Mouse (Mus musculus) lung, postnatal 0 days (tissue): Measurements from ENCODE around the gene Tsc22d4. TPM values are rescaled to one million over a fixed set of nuclear protein-coding genes. Genes with fewer than 3 reads are reported as not detected.
"Not testable (repeated sequence)": the region's sequence is repeated elsewhere in the genome, so short reads cannot be mapped to it uniquely, and the experiment has no call there.

Experiments
- ATAC-seq: fragments of 200-750 bp; cut with Nextera tagmentation; 2 replicates; pipeline ENCODE4 v1.8.0; 2017; ENCODE audit warnings: moderate library complexity
- DNase-seq: peaks from one replicate; pipeline ENCODE4 v3.0.0-alpha.2; 2016; ENCODE audit warnings: low spot score
- H3K27ac ChIP-seq: fragments of 300-500 bp; sonication (generic); 2 replicates; pipeline ENCODE4 v1.5.1; 2014; ENCODE audit warnings: antibody characterized with exemption, mild to moderate bottlenecking, low read length, mixed read lengths
- H3K27me3 ChIP-seq: fragments of 300-500 bp; sonication (generic); replicated peaks from 2 replicates; pipeline ENCODE4 v1.6.1; 2014; ENCODE audit warnings: low read length, mixed read lengths; ENCODE audit not compliant: insufficient read depth
- H3K36me3 ChIP-seq: fragments of 300-500 bp; sonication (generic); 2 replicates; pipeline ENCODE4 v1.6.1; 2014; ENCODE audit warnings: low read length, mixed read lengths; ENCODE audit not compliant: insufficient read depth
- H3K4me1 ChIP-seq: fragments of 300-500 bp; sonication (generic); 2 replicates; pipeline ENCODE4 v1.6.1; 2014; ENCODE audit warnings: antibody characterized with exemption, low read depth, low read length, mixed read lengths; ENCODE audit not compliant: insufficient read depth
- H3K4me2 ChIP-seq: fragments of 300-500 bp; sonication (generic); replicated peaks from 2 replicates; pipeline ENCODE4 v1.6.1; 2014; ENCODE audit warnings: low read depth, mild to moderate bottlenecking, low read length, moderate library complexity, mixed read lengths
- H3K4me3 ChIP-seq: fragments of 300-500 bp; sonication (generic); 2 replicates; pipeline ENCODE4 v1.5.1; 2014; ENCODE audit warnings: low read depth, low read length
- H3K9ac ChIP-seq: fragments of 300-500 bp; sonication (generic); replicated peaks from 2 replicates; pipeline ENCODE4 v1.6.1; 2014; ENCODE audit warnings: low read depth, mild to moderate bottlenecking
- H3K9me3 ChIP-seq: fragments of 300-500 bp; sonication (generic); 2 replicates; pipeline ENCODE4 v1.6.1; 2016; ENCODE audit warnings: low read length, mixed read lengths
- CTCF ChIP-seq: IDR thresholded peaks from 2 replicates; pipeline ENCODE4 v1.5.1; 2016; ENCODE audit warnings: antibody characterized with exemption, mild to moderate bottlenecking
- EP300 ChIP-seq: IDR thresholded peaks from 2 replicates; pipeline ENCODE4 v1.6.1; 2016; ENCODE audit warnings: antibody characterized with exemption, mild to moderate bottlenecking, control low read depth
- WGBS: fragments of 180-500 bp; shearing (Covaris S2); extraction: QIAGEN DNeasy Blood & Tissue Kit; methylation state at CpG from one replicate; pipeline ENCODE4 v1.1.7; 2014; 5-methylcytosine and 5-hydroxymethylcytosine counted together
- polyA plus RNA-seq: library from polyadenylated mRNA; unstranded; fragments of >200 nt; fragmentation: Nextera tagmentation; extraction: Ambion mirVana; gene quantifications from 2 replicates; pipeline ENCODE4 v1.2.1, GENCODE M21; 2015

The Tsc22d4 gene
- polyA plus RNA-seq, 1 experiment from 2014 or later: 119 TPM

DNA sequence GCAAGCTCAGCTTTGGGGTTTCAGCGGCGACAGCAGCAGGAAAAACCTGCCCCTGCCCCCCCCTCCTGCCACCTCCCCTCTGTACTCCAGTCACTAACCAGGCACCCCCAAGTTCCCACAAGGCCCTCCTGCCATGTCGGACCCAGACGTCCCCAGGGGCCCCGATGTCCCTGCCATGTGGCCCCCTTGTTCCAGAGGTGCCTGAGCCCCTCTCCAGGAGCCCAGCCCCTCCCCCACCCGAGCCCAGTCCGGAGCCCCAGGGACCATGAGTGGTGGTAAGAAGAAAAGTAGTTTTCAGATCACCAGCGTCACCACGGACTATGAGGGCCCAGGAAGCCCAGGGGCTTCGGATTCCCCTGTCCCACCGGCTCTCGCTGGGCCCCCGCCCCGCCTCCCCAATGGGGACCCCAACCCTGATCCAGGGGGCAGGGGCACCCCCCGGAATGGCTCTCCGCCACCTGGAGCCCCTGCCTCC is 1.4 kb downstream of the Tsc22d4 start:
- ATAC-seq: no peak
- TF ChIP-seq EP300: no peak
- H3K4me1 ChIP-seq: peaks cover 3% of the 10 kb centered on the region
- no peaks in the 10 kb centered on the region for H3K27me3 ChIP-seq
- H3K4me2 ChIP-seq: peak overlapping the region; percentile 97
- H3K9ac ChIP-seq: peak overlapping the region; percentile 79
- H3K36me3 ChIP-seq: peaks cover 6% of the 10 kb centered on the region; the same call in 1 of the 2 replicates
- no peak for DNase-seq
- peak overlapping the region; percentile 97 for H3K27ac ChIP-seq
- peak overlapping the region; percentile 74 for H3K4me3 ChIP-seq
- H3K9me3 ChIP-seq: no peaks in the 10 kb centered on the region
- 0% methylated on average over 16 of the region's 16 CpGs for WGBS

GRCm38 (mm10) chr5:137747326-137747961 is 1.9 kb downstream of the Tsc22d4 start:
- 1% methylated on average over 21 of the region's 26 CpGs for WGBS
- peak; percentile 60 for DNase-seq
- peak overlapping the region; percentile 74 for H3K4me3 ChIP-seq
- H3K9ac ChIP-seq: peak overlapping the region; percentile 79
- no peaks in the 10 kb centered on the region for H3K27me3 ChIP-seq
- TF ChIP-seq EP300: no peak
- TF ChIP-seq CTCF: peak; percentile 39
- no peaks in the 10 kb centered on the region for H3K9me3 ChIP-seq
- H3K36me3 ChIP-seq: peaks cover 11% of the 10 kb centered on the region
- peaks cover 3% of the 10 kb centered on the region for H3K4me1 ChIP-seq
- H3K27ac ChIP-seq: peak overlapping the region; percentile 97
- H3K4me2 ChIP-seq: peak overlapping the region; percentile 97
- peak; percentile 20 for ATAC-seq

- peak overlapping the region; percentile 97 for H3K27ac ChIP-seq
- H3K27me3 ChIP-seq: no peaks in the 10 kb centered on the region
- TF ChIP-seq EP300 (no peak; the same call in 1 of the 2 replicates), CTCF (no peak; the same call in 1 of the 2 replicates)
- peaks cover 12% of the 10 kb centered on the region for H3K36me3 ChIP-seq
- peak overlapping the region; percentile 97 for H3K4me2 ChIP-seq
- peaks cover 8% of the 10 kb centered on the region for H3K4me1 ChIP-seq
- 19% methylated on average over 5 of the region's 5 CpGs for WGBS
- H3K4me3 ChIP-seq: peak overlapping the region; percentile 74
- H3K9me3 ChIP-seq: no peaks in the 10 kb centered on the region
- peak; percentile 72 for DNase-seq
- no peak overlapping the region for H3K9ac ChIP-seq
- no peak for ATAC-seq
Measured at GRCm38 (mm10) chr5:137748130-137748770, 2.7 kb downstream of the Tsc22d4 start.

DNA sequence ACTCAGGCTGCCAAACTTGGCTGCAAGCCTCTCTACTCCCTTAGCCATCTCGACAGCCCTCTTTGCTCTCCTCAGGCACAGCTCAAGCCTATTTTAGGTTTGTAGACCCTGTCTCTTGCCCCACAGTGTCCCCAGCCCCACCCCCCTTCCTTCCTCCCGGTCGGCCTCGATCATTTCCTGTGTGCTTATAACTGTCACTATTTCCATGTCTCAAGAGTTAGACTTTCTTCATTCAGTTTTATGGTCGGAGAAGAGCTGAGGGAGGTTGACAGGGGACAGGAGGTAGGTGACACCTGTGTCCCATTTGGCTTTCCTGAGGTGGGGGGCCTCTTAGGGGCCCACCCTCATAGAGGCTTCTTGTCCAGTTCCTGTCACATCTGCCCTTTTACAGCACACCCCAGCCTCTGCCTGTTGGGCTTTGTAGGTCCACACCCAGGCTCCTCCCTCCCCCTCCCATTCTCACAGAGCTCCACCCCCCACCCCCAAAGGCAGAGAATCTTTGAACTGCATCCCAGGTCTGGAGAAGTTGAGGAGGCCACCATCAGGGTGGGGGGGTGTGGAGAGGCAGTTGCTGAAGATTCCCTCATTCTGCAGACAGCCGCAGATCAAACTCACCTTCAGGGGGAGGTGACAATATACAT is 3.8 kb downstream of the Tsc22d4 start:
- H3K4me2 ChIP-seq: peak overlapping the region; percentile 97
- DNase-seq: peak; percentile 59
- ATAC-seq: no peak
- no peaks in the 10 kb centered on the region for H3K27me3 ChIP-seq
- H3K9ac ChIP-seq: no peak overlapping the region
- TF ChIP-seq CTCF (no peak), EP300 (no peak)
- H3K9me3 ChIP-seq: no peaks in the 10 kb centered on the region
- WGBS: 20% methylated on average over 6 of the region's 6 CpGs
- H3K36me3 ChIP-seq: peaks cover 12% of the 10 kb centered on the region
- peak overlapping the region; percentile 97 for H3K27ac ChIP-seq
- H3K4me3 ChIP-seq: peak overlapping the region; percentile 74; the same call in 1 of the 2 replicates
- peaks cover 8% of the 10 kb centered on the region for H3K4me1 ChIP-seq

DNA sequence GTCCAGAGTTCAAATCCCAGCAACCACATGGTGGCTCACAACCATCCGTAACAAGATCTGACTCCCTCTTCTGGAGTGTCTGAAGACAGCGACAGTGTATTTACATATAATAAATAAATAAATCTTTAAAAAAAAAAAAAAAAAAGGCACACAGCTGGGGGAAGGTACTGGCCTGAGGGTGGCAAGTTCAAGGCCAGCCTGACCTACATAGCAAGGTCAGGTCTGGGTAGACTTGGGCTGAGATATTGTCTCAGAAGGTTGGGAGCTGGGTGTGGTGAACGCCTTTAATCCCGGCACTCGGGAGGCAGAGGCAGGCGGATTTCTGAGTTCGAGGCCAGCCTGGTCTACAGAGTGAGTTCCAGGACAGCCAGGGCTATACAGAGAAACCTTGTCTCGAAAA is 4.7 kb downstream of the Tsc22d4 start:
- not testable (repeated sequence) for ATAC-seq, H3K27ac ChIP-seq, DNase-seq, H3K4me2 ChIP-seq, H3K27me3 ChIP-seq, H3K4me3 ChIP-seq, H3K9ac ChIP-seq, H3K9me3 ChIP-seq, H3K4me1 ChIP-seq
- H3K36me3 ChIP-seq: peaks cover 12% of the 10 kb centered on the region
- 94% methylated on average over 7 of the region's 8 CpGs for WGBS

DNA sequence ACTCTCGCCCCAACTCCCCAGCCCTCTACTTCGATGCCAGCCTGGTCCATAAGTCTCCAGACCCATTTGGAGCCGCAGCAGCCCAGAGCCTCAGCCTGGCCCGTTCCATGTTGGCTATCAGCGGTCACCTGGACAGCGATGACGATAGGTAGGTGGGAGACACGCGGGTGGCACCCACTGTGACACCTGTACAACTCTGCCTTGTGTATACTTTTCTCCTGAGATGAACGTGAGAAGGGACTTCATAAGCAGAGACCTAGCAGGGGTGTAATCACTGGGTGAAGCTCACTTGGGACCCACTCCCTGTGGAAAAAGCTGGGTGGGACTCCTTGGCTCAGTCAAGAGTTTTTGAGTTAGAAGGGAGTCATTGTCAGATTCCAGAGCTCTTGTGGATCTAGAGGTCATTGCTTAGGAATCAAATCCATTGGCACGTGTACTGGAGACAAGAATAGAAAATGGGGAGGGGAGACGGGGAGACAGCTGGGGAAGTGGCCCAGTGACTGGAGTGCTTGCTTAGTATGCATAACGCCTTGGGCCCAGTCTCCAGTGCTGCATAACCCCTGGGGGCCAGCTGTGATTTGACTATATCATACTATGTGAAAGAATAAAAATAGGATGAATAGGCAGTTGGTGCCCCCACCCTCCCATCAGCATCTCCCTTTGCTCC is 5.8 kb downstream of the Tsc22d4 start:
- H3K4me1 ChIP-seq: peaks cover 8% of the 10 kb centered on the region
- H3K36me3 ChIP-seq: peaks cover 12% of the 10 kb centered on the region
- no peak overlapping the region for H3K9ac ChIP-seq
- TF ChIP-seq CTCF: no peak
- no peak for TF ChIP-seq EP300
- WGBS: 75% methylated on average over 13 of the region's 13 CpGs
- H3K4me3 ChIP-seq: no peak overlapping the region
- DNase-seq (no peak), ATAC-seq (no peak)
- H3K9me3 ChIP-seq: no peaks in the 10 kb centered on the region
- H3K4me2 ChIP-seq: no peak overlapping the region
- no peak overlapping the region for H3K27ac ChIP-seq
- H3K27me3 ChIP-seq: no peaks in the 10 kb centered on the region
